Mouse (Mus musculus): ENCODE data around the gene Gabpa. TPM values are rescaled to one million over a fixed set of nuclear protein-coding genes. Genes with fewer than 3 reads are reported as not detected.
A peak's percentile ranks its signal among the peaks of the same experiment; 100 is the strongest.

Gene Gabpa
- polyA plus RNA-seq, 1 experiment from 2014 or later, result 13.9 TPM

GRCm38 (mm10) chr16:84800038-84800437 is 34.7 kb upstream of the Gabpa start:
- H3K27ac ChIP-seq (ENCODE audit: low read length), result no peak overlapping the region
- H3K27me3 ChIP-seq (replicated peaks; ENCODE audit: insufficient read depth, low read length), result no peaks in the 10 kb centered on the region
- H3K4me2 ChIP-seq (replicated peaks; ENCODE audit: low read depth, low read length), result no peak overlapping the region
- H3K4me1 ChIP-seq (ENCODE audit: insufficient read depth, low read depth, low read length), result no peaks in the 10 kb centered on the region
- 93% methylated on average over 1 of the region's 2 CpGs for WGBS
- no peaks in the 10 kb centered on the region for H3K36me3 ChIP-seq (ENCODE audit: insufficient read depth, low read length)
- H3K9ac ChIP-seq (replicated peaks; ENCODE audit: low read depth), result no peak overlapping the region
- no peaks in the 10 kb centered on the region for H3K9me3 ChIP-seq (ENCODE audit: low read length)
- TF ChIP-seq CTCF (IDR thresholded peaks at IDR 0.05), result no peak
- no peak for TF ChIP-seq EP300 (IDR thresholded peaks at IDR 0.05)
- ATAC-seq (no peak), DNase-seq (ENCODE audit: low spot score) (no peak)
- H3K4me3 ChIP-seq (ENCODE audit: low read depth, low read length), result no peak overlapping the region

- H3K27ac ChIP-seq (ENCODE audit: low read length), result peak overlapping the region; percentile 10; the same call in 1 of the 2 replicates
- 25% methylated on average over 6 of the region's 6 CpGs for WGBS
These were observed 32.5 kb upstream of the Gabpa start for GRCm38 (mm10) chr16:84802217-84802616.

GRCm38 (mm10) chr16:84804866-84805265 is 29.9 kb upstream of the Gabpa start:
- WGBS, result 56% methylated on average over 5 of the region's 5 CpGs
- ATAC-seq, result peak; percentile 41
- TF ChIP-seq CTCF (IDR thresholded peaks at IDR 0.05) (no peak), EP300 (IDR thresholded peaks at IDR 0.05) (peak; percentile 85)
- Histone ChIP-seq H3K9me3 (ENCODE audit: low read length) (no peaks in the 10 kb centered on the region), H3K36me3 (ENCODE audit: insufficient read depth, low read length) (no peaks in the 10 kb centered on the region), H3K4me2 (replicated peaks; ENCODE audit: low read depth, low read length) (no peak overlapping the region), H3K27me3 (replicated peaks; ENCODE audit: insufficient read depth, low read length) (no peaks in the 10 kb centered on the region), H3K27ac (ENCODE audit: low read length) (no peak overlapping the region), H3K4me3 (ENCODE audit: low read depth, low read length) (no peak overlapping the region), H3K9ac (replicated peaks; ENCODE audit: low read depth) (no peak overlapping the region), H3K4me1 (ENCODE audit: insufficient read depth, low read depth, low read length) (no peaks in the 10 kb centered on the region)
- DNase-seq (ENCODE audit: low spot score), result peak; percentile 43

More at GRCm38 (mm10) chr16:84802217-84802616, 32.5 kb upstream of the Gabpa start:
- peak; percentile 65 for DNase-seq (ENCODE audit: low spot score)
- Histone ChIP-seq H3K4me2 (replicated peaks; ENCODE audit: low read depth, low read length) (no peak overlapping the region), H3K36me3 (ENCODE audit: insufficient read depth, low read length) (no peaks in the 10 kb centered on the region), H3K27me3 (replicated peaks; ENCODE audit: insufficient read depth, low read length) (no peaks in the 10 kb centered on the region), H3K4me3 (ENCODE audit: low read depth, low read length) (no peak overlapping the region), H3K9me3 (ENCODE audit: low read length) (no peaks in the 10 kb centered on the region), H3K9ac (replicated peaks; ENCODE audit: low read depth) (no peak overlapping the region), H3K4me1 (ENCODE audit: insufficient read depth, low read depth, low read length) (no peaks in the 10 kb centered on the region)
- peak; percentile 44 for ATAC-seq
- no peak for TF ChIP-seq CTCF (IDR thresholded peaks at IDR 0.05)
- TF ChIP-seq EP300 (IDR thresholded peaks at IDR 0.05), result no peak; the same call in 1 of the 2 replicates

GRCm38 (mm10) chr16:84806175-84806574 is 28.6 kb upstream of the Gabpa start:
- ATAC-seq, result no peak
- H3K36me3 ChIP-seq (ENCODE audit: insufficient read depth, low read length), result no peaks in the 10 kb centered on the region
- no peak for DNase-seq (ENCODE audit: low spot score)
- no peak overlapping the region for H3K4me2 ChIP-seq (replicated peaks; ENCODE audit: low read depth, low read length)
- no peaks in the 10 kb centered on the region for H3K4me1 ChIP-seq (ENCODE audit: insufficient read depth, low read depth, low read length)
- no peaks in the 10 kb centered on the region for H3K27me3 ChIP-seq (replicated peaks; ENCODE audit: insufficient read depth, low read length)
- TF ChIP-seq EP300 (IDR thresholded peaks at IDR 0.05), result no peak
- TF ChIP-seq CTCF (IDR thresholded peaks at IDR 0.05), result no peak
- H3K4me3 ChIP-seq (ENCODE audit: low read depth, low read length), result no peak overlapping the region
- no peaks in the 10 kb centered on the region for H3K9me3 ChIP-seq (ENCODE audit: low read length)
- 83% methylated on average over 3 of the region's 3 CpGs for WGBS
- no peak overlapping the region for H3K27ac ChIP-seq (ENCODE audit: low read length)
- no peak overlapping the region for H3K9ac ChIP-seq (replicated peaks; ENCODE audit: low read depth)

- ATAC-seq (no peak), DNase-seq (ENCODE audit: low spot score) (no peak)
- TF ChIP-seq EP300 (IDR thresholded peaks at IDR 0.05) (no peak), CTCF (IDR thresholded peaks at IDR 0.05) (no peak)
- Histone ChIP-seq H3K9ac (replicated peaks; ENCODE audit: low read depth) (no peak overlapping the region), H3K4me2 (replicated peaks; ENCODE audit: low read depth, low read length) (no peak overlapping the region), H3K27me3 (replicated peaks; ENCODE audit: insufficient read depth, low read length) (no peaks in the 10 kb centered on the region), H3K4me1 (ENCODE audit: insufficient read depth, low read depth, low read length) (no peaks in the 10 kb centered on the region), H3K36me3 (ENCODE audit: insufficient read depth, low read length) (no peaks in the 10 kb centered on the region), H3K9me3 (ENCODE audit: low read length) (no peaks in the 10 kb centered on the region), H3K4me3 (ENCODE audit: low read depth, low read length) (no peak overlapping the region), H3K27ac (ENCODE audit: low read length) (no peak overlapping the region)
- 87% methylated on average over 7 of the region's 7 CpGs for WGBS
These were observed 26.9 kb upstream of the Gabpa start for GRCm38 (mm10) chr16:84807874-84808273.

- no peaks in the 10 kb centered on the region for H3K27me3 ChIP-seq (replicated peaks; ENCODE audit: insufficient read depth, low read length)
- H3K4me2 ChIP-seq (replicated peaks; ENCODE audit: low read depth, low read length), result no peak overlapping the region
- H3K27ac ChIP-seq (ENCODE audit: low read length), result no peak overlapping the region
- H3K4me3 ChIP-seq (ENCODE audit: low read depth, low read length), result no peak overlapping the region
- H3K9ac ChIP-seq (replicated peaks; ENCODE audit: low read depth), result no peak overlapping the region
- peak; percentile 11 for DNase-seq (ENCODE audit: low spot score)
- H3K36me3 ChIP-seq (ENCODE audit: insufficient read depth, low read length), result no peaks in the 10 kb centered on the region
- 68% methylated on average over 1 of the region's 1 CpGs for WGBS
- H3K9me3 ChIP-seq (ENCODE audit: low read length), result no peaks in the 10 kb centered on the region
- peak; percentile 49; the same call in 1 of the 2 replicates for ATAC-seq
- H3K4me1 ChIP-seq (ENCODE audit: insufficient read depth, low read depth, low read length), result no peaks in the 10 kb centered on the region
- TF ChIP-seq EP300 (IDR thresholded peaks at IDR 0.05) (peak; percentile 65), CTCF (IDR thresholded peaks at IDR 0.05) (no peak)
These were observed 24.5 kb upstream of the Gabpa start for GRCm38 (mm10) chr16:84810254-84810653.

- no peak for DNase-seq (ENCODE audit: low spot score)
- H3K9me3 ChIP-seq (ENCODE audit: low read length), result no peaks in the 10 kb centered on the region
- no peak overlapping the region for H3K9ac ChIP-seq (replicated peaks; ENCODE audit: low read depth)
- TF ChIP-seq CTCF (IDR thresholded peaks at IDR 0.05) (no peak), EP300 (IDR thresholded peaks at IDR 0.05) (no peak)
- H3K27ac ChIP-seq (ENCODE audit: low read length), result no peak overlapping the region
- no peaks in the 10 kb centered on the region for H3K36me3 ChIP-seq (ENCODE audit: insufficient read depth, low read length)
- H3K4me1 ChIP-seq (ENCODE audit: insufficient read depth, low read depth, low read length), result no peaks in the 10 kb centered on the region
- 68% methylated on average over 8 of the region's 8 CpGs for WGBS
- ATAC-seq, result no peak
- no peaks in the 10 kb centered on the region for H3K27me3 ChIP-seq (replicated peaks; ENCODE audit: insufficient read depth, low read length)
- H3K4me3 ChIP-seq (ENCODE audit: low read depth, low read length), result no peak overlapping the region
- no peak overlapping the region for H3K4me2 ChIP-seq (replicated peaks; ENCODE audit: low read depth, low read length)
These were observed 20.9 kb upstream of the Gabpa start for GRCm38 (mm10) chr16:84813852-84814251.
